Mouse (Mus musculus) erythroid progenitor cell, adult 5-6 weeks (primary cell): ENCODE data around the gene Bod1l. TPM values are rescaled to one million over a fixed set of nuclear protein-coding genes. Genes with fewer than 3 reads are reported as not detected.

ENCODE experiments used
- ATAC-seq: replicated peaks from 2 replicates; pipeline ENCODE4 v1.8.0; 2016; ENCODE audit warnings: moderate number of reproducible peaks, mild to moderate bottlenecking, moderate TSS enrichment, inconsistent platforms; ENCODE audit not compliant: poor library complexity, low FRiP score, severe bottlenecking
- total RNA-seq, 2 experiments: library from RNA; stranded (forward) in 1 of 2; stranded (reverse) in 1 of 2; fragments of 150-400 nt in 1 of 2; fragments of 186-747, 209-891 nt in 1 of 2; gene quantifications; 2 replicates each; pipeline versions ENCODE4 v1.2.3 to v1.2.4; 2015 to 2017; ENCODE audit warnings: low replicate concordance in 2 of 2

Gene Bod1l
- total RNA-seq (2015; ENCODE audit: low replicate concordance) (18.0 and 23.5 TPM in 2 replicates), total RNA-seq (2017; ENCODE audit: low replicate concordance) (34.7 and 88.4 TPM in 2 replicates)

- peak; percentile 89 for ATAC-seq
These were observed at the start of gene Bod1l for GRCm38 (mm10) chr5:41844147-41844529. Gene Bod1l (minus strand): TSS chr5:41844315.

GRCm38 (mm10) chr5:41893351-41893750, 49.2 kb upstream of the Bod1l start:
- ATAC-seq = no peak

- no peak for ATAC-seq
These were observed 46.8 kb upstream of the Bod1l start for GRCm38 (mm10) chr5:41890871-41891270.

- ATAC-seq = no peak
These were observed 45.2 kb upstream of the Bod1l start for GRCm38 (mm10) chr5:41889245-41889849.

- no peak for ATAC-seq
These were observed 44.7 kb upstream of the Bod1l start for GRCm38 (mm10) chr5:41888834-41889233.

- no peak for ATAC-seq
These were observed 43.6 kb upstream of the Bod1l start for GRCm38 (mm10) chr5:41887738-41888137.

- no peak for ATAC-seq
These were observed 40.4 kb upstream of the Bod1l start for GRCm38 (mm10) chr5:41884563-41884962.

- no peak for ATAC-seq
These were observed 27.0 kb upstream of the Bod1l start for GRCm38 (mm10) chr5:41871164-41871563.

- no peak for ATAC-seq
These were observed 11.7 kb upstream of the Bod1l start for GRCm38 (mm10) chr5:41855781-41856180.

- ATAC-seq = no peak
These were observed 1.4 kb upstream of the Bod1l start for GRCm38 (mm10) chr5:41845558-41845937.

- peak; percentile 52; the same call in 1 of the 2 replicates for ATAC-seq
These were observed 874 bp upstream of the Bod1l start for GRCm38 (mm10) chr5:41844820-41845557.

- ATAC-seq = no peak
These were observed 532 bp downstream of the Bod1l start for GRCm38 (mm10) chr5:41843419-41844146.

- no peak for ATAC-seq
These were observed 1.4 kb downstream of the Bod1l start for GRCm38 (mm10) chr5:41842681-41843080.

- ATAC-seq = no peak
These were observed 2.4 kb downstream of the Bod1l start for GRCm38 (mm10) chr5:41841735-41842134.

- ATAC-seq = no peak
These were observed 14.0 kb downstream of the Bod1l start for GRCm38 (mm10) chr5:41830100-41830499.

- no peak for ATAC-seq
These were observed 23.0 kb downstream of the Bod1l start for GRCm38 (mm10) chr5:41821158-41821557.

- ATAC-seq = no peak
These were observed 23.6 kb downstream of the Bod1l start for GRCm38 (mm10) chr5:41820530-41820929.

- no peak for ATAC-seq
These were observed 31.6 kb downstream of the Bod1l start for GRCm38 (mm10) chr5:41812516-41812915.

GRCm38 (mm10) chr5:41811279-41811678, 32.8 kb downstream of the Bod1l start:
- no peak for ATAC-seq

GRCm38 (mm10) chr5:41807383-41807782, 36.7 kb downstream of the Bod1l start:
- ATAC-seq = no peak

- ATAC-seq = no peak
These were observed 37.9 kb downstream of the Bod1l start for GRCm38 (mm10) chr5:41806176-41806575.
